Mouse (Mus musculus) stomach, embryonic 14.5 days (tissue): Measurements from ENCODE around the gene Sh3rf3. TPM values are rescaled to one million over a fixed set of nuclear protein-coding genes. Genes with fewer than 3 reads are reported as not detected.

ENCODE experiments used
- ATAC-seq: fragments of 200-750 bp; cut with Nextera tagmentation; 2 replicates; pipeline ENCODE4 v1.8.0; 2017; ENCODE audit warnings: low read depth, moderate TSS enrichment; ENCODE audit not compliant: insufficient number of reproducible peaks, insufficient read depth, low FRiP score
- H3K27ac ChIP-seq: fragments of 300-500 bp; sonication (generic); 2 replicates; pipeline ENCODE4 v1.5.1; 2014; ENCODE audit warnings: mild to moderate bottlenecking, low read length, moderate library complexity, mixed read lengths
- H3K27me3 ChIP-seq: fragments of 300-500 bp; sonication (generic); 2 replicates; pipeline ENCODE4 v1.6.1; 2014; ENCODE audit warnings: low read length, control low read depth, mixed read lengths; ENCODE audit not compliant: control insufficient read depth, insufficient read depth
- H3K36me3 ChIP-seq: fragments of 300-500 bp; sonication (generic); 2 replicates; pipeline ENCODE4 v1.6.1; 2014; ENCODE audit warnings: mild to moderate bottlenecking, control low read depth, low read length, moderate library complexity, mixed read lengths; ENCODE audit not compliant: control insufficient read depth, insufficient read depth
- H3K4me1 ChIP-seq: fragments of 300-500 bp; sonication (generic); 2 replicates; pipeline ENCODE4 v1.6.1; 2014; ENCODE audit warnings: low read length, control low read depth, mixed read lengths; ENCODE audit not compliant: control insufficient read depth, insufficient read depth
- H3K4me2 ChIP-seq: fragments of 300-500 bp; sonication (generic); replicated peaks from 2 replicates; pipeline ENCODE4 v1.6.1; 2014; ENCODE audit warnings: low read depth, low read length, control low read depth
- H3K4me3 ChIP-seq: fragments of 300-500 bp; sonication (generic); 2 replicates; pipeline ENCODE4 v1.5.1; 2014; ENCODE audit warnings: low read depth, low read length, control low read depth
- H3K9ac ChIP-seq: fragments of 300-500 bp; sonication (generic); replicated peaks from 2 replicates; pipeline ENCODE4 v1.6.1; 2014; ENCODE audit warnings: low read depth, mild to moderate bottlenecking, control low read depth, low read length, moderate library complexity, mixed read lengths
- H3K9me3 ChIP-seq: fragments of 300-500 bp; sonication (generic); 2 replicates; pipeline ENCODE4 v1.6.1; 2016; ENCODE audit warnings: low read depth, low read length, control low read depth; ENCODE audit not compliant: control insufficient read depth
- WGBS: fragments of 180-500 bp; shearing (Covaris S2); extraction: QIAGEN DNeasy Blood & Tissue Kit; methylation state at CpG from one replicate; pipeline ENCODE4 v1.1.7; 2014; 5-methylcytosine and 5-hydroxymethylcytosine counted together
- polyA plus RNA-seq: library from polyadenylated mRNA; unstranded; fragments of >200 nt; fragmentation: Nextera tagmentation; extraction: Ambion mirVana; gene quantifications from 2 replicates; pipeline ENCODE4 v1.2.1, GENCODE M21; 2014

Sh3rf3 gene
- polyA plus RNA-seq, 1 experiment from 2014 or later, result 1.2 TPM

- Histone ChIP-seq H3K27ac (no peak overlapping the region), H3K27me3 (no peaks in the 10 kb centered on the region), H3K9ac (no peak overlapping the region), H3K4me1 (no peaks in the 10 kb centered on the region), H3K4me2 (no peak overlapping the region), H3K4me3 (no peak overlapping the region), H3K36me3 (no peaks in the 10 kb centered on the region), H3K9me3 (no peaks in the 10 kb centered on the region)
- no peak for ATAC-seq
- 74% methylated on average over 9 of the region's 9 CpGs for WGBS
These were observed 303.2 kb downstream of the Sh3rf3 start for GRCm38 (mm10) chr10:59116331-59116730.

- Histone ChIP-seq H3K4me2 (no peak overlapping the region), H3K36me3 (no peaks in the 10 kb centered on the region), H3K27ac (no peak overlapping the region), H3K27me3 (no peaks in the 10 kb centered on the region), H3K4me3 (no peak overlapping the region), H3K4me1 (no peaks in the 10 kb centered on the region), H3K9me3 (no peaks in the 10 kb centered on the region), H3K9ac (no peak overlapping the region)
- ATAC-seq, result no peak
- WGBS, result 68% methylated on average over 5 of the region's 5 CpGs
These were observed 304.4 kb downstream of the Sh3rf3 start for GRCm38 (mm10) chr10:59117555-59117954.

GRCm38 (mm10) chr10:59119001-59119400 lies 305.8 kb downstream of the Sh3rf3 start:
- no peak overlapping the region for H3K4me3 ChIP-seq
- H3K27me3 ChIP-seq, result no peaks in the 10 kb centered on the region
- H3K4me1 ChIP-seq, result no peaks in the 10 kb centered on the region
- no peak overlapping the region for H3K4me2 ChIP-seq
- H3K36me3 ChIP-seq, result no peaks in the 10 kb centered on the region
- ATAC-seq, result no peak
- no peaks in the 10 kb centered on the region for H3K9me3 ChIP-seq
- 100% methylated on average over 1 of the region's 1 CpGs for WGBS
- H3K9ac ChIP-seq, result no peak overlapping the region
- no peak overlapping the region for H3K27ac ChIP-seq

- Histone ChIP-seq H3K36me3 (no peaks in the 10 kb centered on the region), H3K4me1 (no peaks in the 10 kb centered on the region), H3K27ac (no peak overlapping the region), H3K9me3 (no peaks in the 10 kb centered on the region), H3K4me2 (no peak overlapping the region), H3K4me3 (no peak overlapping the region), H3K27me3 (no peaks in the 10 kb centered on the region), H3K9ac (no peak overlapping the region)
- no peak for ATAC-seq
- WGBS, result 92% methylated on average over 2 of the region's 2 CpGs
These were observed 306.7 kb downstream of the Sh3rf3 start for GRCm38 (mm10) chr10:59119811-59120210.

- Histone ChIP-seq H3K9me3 (no peaks in the 10 kb centered on the region), H3K27ac (no peak overlapping the region), H3K4me2 (no peak overlapping the region), H3K9ac (no peak overlapping the region), H3K27me3 (no peaks in the 10 kb centered on the region), H3K4me3 (no peak overlapping the region), H3K4me1 (no peaks in the 10 kb centered on the region), H3K36me3 (no peaks in the 10 kb centered on the region)
- ATAC-seq, result no peak
- 87% methylated on average over 2 of the region's 2 CpGs for WGBS
These were observed 312.3 kb downstream of the Sh3rf3 start for GRCm38 (mm10) chr10:59125497-59125896.

- H3K9ac ChIP-seq, result no peak overlapping the region
- no peak overlapping the region for H3K4me2 ChIP-seq
- H3K4me1 ChIP-seq, result peaks cover 4% of the 10 kb centered on the region
- no peak overlapping the region for H3K27ac ChIP-seq
- no peaks in the 10 kb centered on the region for H3K36me3 ChIP-seq
- WGBS, result 58% methylated on average over 6 of the region's 6 CpGs
- ATAC-seq, result no peak
- no peaks in the 10 kb centered on the region for H3K9me3 ChIP-seq
- H3K27me3 ChIP-seq, result no peaks in the 10 kb centered on the region
- no peak overlapping the region for H3K4me3 ChIP-seq
These were observed 314.5 kb downstream of the Sh3rf3 start for GRCm38 (mm10) chr10:59127637-59128036.

- Histone ChIP-seq H3K27me3 (no peaks in the 10 kb centered on the region), H3K4me1 (peaks cover 4% of the 10 kb centered on the region), H3K27ac (no peak overlapping the region), H3K9ac (no peak overlapping the region), H3K36me3 (no peaks in the 10 kb centered on the region), H3K4me2 (peak overlapping the region; percentile 7; the same call in 1 of the 2 replicates), H3K4me3 (no peak overlapping the region), H3K9me3 (no peaks in the 10 kb centered on the region)
- WGBS, result 46% methylated on average over 20 of the region's 20 CpGs
- peak; percentile 28; the same call in 1 of the 2 replicates for ATAC-seq
These were observed 318.9 kb downstream of the Sh3rf3 start for GRCm38 (mm10) chr10:59131926-59132628.

GRCm38 (mm10) chr10:59133478-59134009 lies 320.4 kb downstream of the Sh3rf3 start:
- peaks cover 4% of the 10 kb centered on the region for H3K4me1 ChIP-seq
- WGBS, result 72% methylated on average over 8 of the region's 8 CpGs
- H3K4me3 ChIP-seq, result no peak overlapping the region
- no peak overlapping the region for H3K9ac ChIP-seq
- no peaks in the 10 kb centered on the region for H3K36me3 ChIP-seq
- H3K27me3 ChIP-seq, result no peaks in the 10 kb centered on the region
- no peaks in the 10 kb centered on the region for H3K9me3 ChIP-seq
- ATAC-seq, result no peak
- no peak overlapping the region for H3K27ac ChIP-seq
- no peak overlapping the region for H3K4me2 ChIP-seq
